Mouse (Mus musculus): Measurements from ENCODE around the gene Git1.

DNA sequence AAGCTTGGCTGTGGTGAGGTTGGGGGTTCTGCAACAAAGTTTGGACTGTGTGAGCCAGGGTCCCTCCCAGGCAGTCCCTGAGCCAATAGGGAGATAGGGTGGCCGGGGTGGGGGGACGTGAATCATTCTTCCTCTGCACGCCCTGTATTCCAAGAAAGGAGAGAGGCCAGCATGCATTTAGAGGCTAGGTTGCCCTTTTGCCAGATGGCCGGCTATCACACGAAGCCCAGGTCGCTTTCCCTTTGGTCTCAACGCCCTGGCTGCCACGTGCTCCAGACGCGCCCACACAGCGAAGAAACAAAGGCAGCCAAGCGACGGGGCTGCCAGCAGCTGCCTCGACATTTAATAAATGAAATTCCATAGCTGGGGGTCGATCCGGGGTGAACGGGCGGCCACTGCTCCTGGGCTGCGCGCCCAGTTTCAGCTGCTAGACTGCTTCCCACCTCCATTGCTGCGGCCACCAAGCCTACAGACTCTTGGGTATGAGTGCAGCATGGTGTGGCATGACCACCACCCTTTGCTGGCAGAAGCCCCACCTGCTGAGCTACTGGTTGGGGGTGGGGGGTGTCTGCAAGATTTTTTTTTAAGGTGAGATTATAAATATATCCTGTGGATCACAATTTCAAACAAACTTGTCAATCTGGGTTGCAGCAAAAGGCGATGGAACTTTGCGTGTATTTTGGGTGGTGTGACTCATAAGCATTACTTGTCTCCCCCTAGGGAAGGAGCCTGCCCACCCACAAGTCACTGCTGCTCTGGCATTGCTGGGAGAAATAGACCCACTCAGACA lies 1.7 kb upstream of the Git1 start:
- TF ChIP-seq POLR2AphosphoS2 (IDR thresholded peaks at IDR 0.05; ENCODE audit: insufficient read length, low read depth) (peak; percentile 51), POLR2A (IDR thresholded peaks at IDR 0.05; ENCODE audit: insufficient read length, low read depth) (peak; percentile 77), USF1 (IDR thresholded peaks at IDR 0.05; ENCODE audit: low read depth) (peak; percentile 60), TCF12 (IDR thresholded peaks at IDR 0.05; ENCODE audit: insufficient read depth, poor library complexity, severe bottlenecking) (no peak), MAX (IDR thresholded peaks at IDR 0.05; ENCODE audit: low read depth) (peak; percentile 42)
